Mouse (Mus musculus) gastrocnemius, adult 2 months (tissue): Measurements from ENCODE around the gene Rtp4. TPM values are rescaled to one million over a fixed set of nuclear protein-coding genes. Genes with fewer than 3 reads are reported as not detected.

ENCODE experiments used
- DNase-seq: peaks from one replicate; pipeline ENCODE4 v3.0.0; 2022
- H3K27ac ChIP-seq: fragments of 200-600 bp; 2 replicates; pipeline ENCODE4 v1.8.1; 2022; ENCODE audit warnings: mild to moderate bottlenecking
- H3K4me3 ChIP-seq: fragments of 200-600 bp; 2 replicates; pipeline ENCODE4 v1.8.1; 2022; ENCODE audit warnings: mild to moderate bottlenecking, moderate library complexity
- CTCF ChIP-seq: fragments of 200-600 bp; IDR thresholded peaks from 2 replicates; pipeline ENCODE4 v1.8.1; 2022; ENCODE audit warnings: antibody characterized with exemption, mild to moderate bottlenecking, moderate library complexity
- intact Hi-C: fragments of 180-260 bp; cut with DNase I; formaldehyde crosslinking; loops from one replicate; pipeline ENCODE4 v1.15.1; 2025
- total RNA-seq, 2 experiments: library from RNA; stranded (reverse); gene quantifications; 2 replicates each; pipeline ENCODE4 v1.2.3; 2021

The Rtp4 gene
- total RNA-seq, 2 experiments from 2014 or later = 0.79 to 1.8 TPM

DNA sequence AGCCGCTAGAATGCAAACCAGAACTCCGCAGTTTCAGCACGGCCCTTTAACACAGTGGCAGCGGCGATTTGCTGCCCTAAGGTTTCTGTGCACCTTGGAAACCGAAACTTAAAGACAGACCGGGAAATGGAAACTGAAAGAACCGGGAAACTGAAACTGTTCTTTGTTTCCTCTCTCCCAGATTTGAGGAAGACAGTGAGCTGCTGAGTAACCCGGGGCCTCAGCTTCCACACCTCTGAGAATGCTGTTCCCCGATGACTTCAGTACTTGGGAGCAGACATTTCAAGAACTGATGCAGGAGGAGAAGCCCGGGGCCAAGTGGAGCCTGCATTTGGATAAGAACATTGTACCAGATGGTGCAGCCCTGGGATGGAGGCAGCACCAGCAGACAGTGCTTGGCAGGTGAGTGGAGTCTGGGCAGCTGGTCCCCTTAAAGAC is 89.7 kb downstream of the Rtp4 start:
- intact Hi-C loops = no loop called here
- TF ChIP-seq CTCF = no peak
- Histone ChIP-seq H3K4me3 (peak overlapping the region; percentile 72), H3K27ac (peak overlapping the region; percentile 82)
- DNase-seq = peak; percentile 28

DNA sequence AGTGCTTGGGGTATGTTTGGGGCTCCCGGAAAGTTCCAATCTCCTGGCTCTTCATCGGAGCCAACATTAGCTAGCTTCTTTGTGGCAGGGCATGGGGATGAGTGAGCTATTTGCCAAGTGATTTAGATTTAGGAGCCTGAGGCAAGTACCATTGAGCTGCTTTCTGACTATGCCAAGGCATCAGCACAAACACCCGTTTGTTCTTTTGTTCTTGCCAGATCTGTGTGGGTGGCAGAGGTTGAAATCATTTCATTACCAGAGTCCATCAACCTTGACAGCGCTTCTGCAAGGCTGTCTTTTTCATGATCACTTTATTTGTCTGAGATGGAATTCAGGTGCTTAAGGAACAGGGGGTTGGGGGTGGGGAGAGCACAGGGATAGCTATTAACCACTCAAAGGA is 104.1 kb downstream of the Rtp4 start:
- intact Hi-C loops = no loop called here
- TF ChIP-seq CTCF = no peak
- H3K27ac ChIP-seq = no peak overlapping the region
- no peak for DNase-seq
- H3K4me3 ChIP-seq = no peak overlapping the region

DNA sequence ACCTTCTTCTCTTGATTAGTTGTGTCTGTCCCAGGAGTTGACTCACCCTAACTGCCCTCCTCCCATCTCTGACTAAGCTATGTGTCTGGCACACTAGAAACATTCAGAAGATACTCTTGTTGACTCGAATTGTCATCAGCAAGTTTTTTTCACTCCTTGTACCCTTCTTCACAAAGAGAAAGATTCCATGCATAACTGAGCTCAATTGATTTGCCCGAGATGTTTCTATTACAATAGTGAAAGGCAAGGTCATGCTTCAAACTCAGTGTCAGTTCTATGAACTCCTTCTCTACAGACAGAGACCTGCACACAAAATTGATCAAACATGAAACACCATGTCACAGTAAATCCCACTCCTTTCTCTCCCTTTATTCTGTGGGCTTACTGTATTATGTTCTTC is 111.4 kb downstream of the Rtp4 start:
- intact Hi-C loops = no loop called here
- DNase-seq = no peak
- TF ChIP-seq CTCF = no peak
- H3K4me3 ChIP-seq = no peak overlapping the region
- no peak overlapping the region for H3K27ac ChIP-seq

DNA sequence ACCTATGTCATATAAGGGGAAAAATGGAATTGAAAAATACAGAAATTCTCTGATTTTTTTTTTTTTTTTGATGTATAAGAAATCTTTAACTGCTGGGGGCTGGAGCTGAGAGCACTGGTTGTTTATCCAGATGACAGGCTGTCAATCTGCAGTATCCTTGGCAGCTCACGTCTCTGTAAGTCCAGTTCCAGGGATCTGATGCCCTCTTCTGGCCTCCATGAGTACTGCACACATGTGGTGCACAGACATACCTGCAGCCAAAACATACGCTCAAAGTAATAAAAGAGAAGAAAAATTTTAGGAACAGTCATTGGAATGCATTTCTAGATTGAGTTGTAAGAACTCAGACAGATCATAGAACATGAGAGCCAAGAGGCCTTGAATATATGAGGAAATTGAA is 112.6 kb downstream of the Rtp4 start:
- no peak for DNase-seq
- Histone ChIP-seq H3K4me3 (no peak overlapping the region), H3K27ac (no peak overlapping the region)
- TF ChIP-seq CTCF = peak; percentile 43; the same call in 1 of the 2 replicates
- intact Hi-C loops = no loop called here

DNA sequence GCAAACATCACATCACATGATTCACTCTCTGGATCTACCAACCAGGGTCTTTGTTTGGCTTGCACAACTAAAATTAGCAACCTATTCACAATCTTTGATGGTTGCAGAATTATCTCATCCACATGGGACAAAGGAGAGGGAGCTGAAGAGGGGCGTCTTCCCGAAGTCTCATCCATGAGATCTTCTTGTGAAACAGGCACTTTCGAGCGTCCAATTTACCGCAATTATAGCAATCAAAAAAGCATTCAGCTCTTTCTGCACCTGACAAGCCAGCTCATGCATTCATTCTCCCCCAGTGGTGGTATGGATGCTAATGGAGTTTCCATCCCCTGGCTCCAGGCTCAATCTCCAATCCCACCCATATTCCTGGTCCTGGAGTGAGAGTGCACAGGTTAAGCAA is 132.9 kb downstream of the Rtp4 start:
- no peak overlapping the region for H3K27ac ChIP-seq
- no peak overlapping the region for H3K4me3 ChIP-seq
- TF ChIP-seq CTCF = no peak
- DNase-seq = no peak
- intact Hi-C loops = no loop called here

DNA sequence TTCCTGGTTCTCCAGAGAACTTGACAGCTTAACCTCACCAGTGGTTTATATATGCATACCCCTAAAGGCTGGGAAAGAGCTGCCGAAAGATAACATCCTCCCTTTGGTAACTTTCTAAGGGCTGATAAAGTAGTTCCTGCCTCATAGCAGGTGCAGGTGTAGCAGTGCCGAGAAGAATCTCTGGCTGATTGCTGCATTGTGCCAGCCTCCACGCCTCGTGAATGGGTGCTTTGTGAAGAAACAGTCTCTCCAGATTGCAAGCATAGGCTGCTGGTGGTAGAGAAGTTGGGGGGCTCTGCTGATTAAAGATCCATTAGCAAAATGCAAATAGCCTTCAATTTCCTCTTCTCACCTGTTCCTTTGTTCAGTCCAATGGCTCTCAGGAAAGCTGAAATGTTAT is 133.4 kb downstream of the Rtp4 start:
- no peak overlapping the region for H3K27ac ChIP-seq
- no peak for DNase-seq
- intact Hi-C loops = no loop called here
- no peak overlapping the region for H3K4me3 ChIP-seq
- TF ChIP-seq CTCF = no peak

DNA sequence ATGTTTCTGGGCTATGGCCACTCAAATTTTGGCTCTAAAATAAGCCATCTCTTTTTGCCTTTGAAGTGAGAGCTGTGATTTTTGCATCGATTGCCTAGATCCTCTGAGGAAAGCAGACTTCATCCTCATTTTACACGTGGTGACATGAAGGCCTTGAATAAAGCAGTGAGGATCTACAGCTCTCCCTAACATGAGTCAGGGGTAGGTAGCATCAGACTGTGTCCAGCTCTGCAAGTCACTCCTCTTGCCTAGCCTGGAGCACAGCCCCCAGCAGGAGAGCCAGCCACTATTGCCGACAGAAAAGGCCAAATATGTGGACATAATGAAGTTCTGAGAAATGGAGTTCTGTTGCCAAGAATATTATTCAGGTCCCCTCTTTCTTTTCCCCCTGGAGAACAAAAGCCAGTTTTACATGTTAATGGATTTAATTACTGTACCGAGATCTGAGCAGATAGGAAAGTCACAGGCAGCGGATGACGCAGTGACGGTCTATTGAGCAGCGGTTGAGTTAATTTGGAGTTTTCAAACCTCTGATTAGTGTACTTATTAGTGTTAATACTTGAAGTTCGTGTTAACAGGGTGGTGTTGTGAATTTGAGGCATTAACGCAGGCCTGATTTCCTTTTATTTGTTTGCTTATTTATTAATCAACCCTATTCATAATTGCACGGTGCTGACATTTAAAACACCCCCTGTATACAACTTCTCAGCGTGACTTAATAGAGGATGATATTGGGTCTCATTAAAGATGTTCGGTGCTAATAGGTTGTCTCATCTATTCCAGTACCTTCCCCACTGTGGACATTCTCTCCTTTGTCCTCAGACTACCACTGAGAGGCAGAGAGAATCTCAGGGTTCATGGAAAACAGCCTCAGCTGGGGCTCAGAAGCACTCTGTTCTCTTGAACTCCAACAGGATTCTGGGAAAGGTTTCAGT is 139.8 kb downstream of the Rtp4 start:
- no peak overlapping the region for H3K4me3 ChIP-seq
- no peak overlapping the region for H3K27ac ChIP-seq
- intact Hi-C loops = no loop called here
- no peak for TF ChIP-seq CTCF
- no peak for DNase-seq

Other genes starting within 250 kb of the Rtp4 start
- not detected for gene Rtp1, start 91.2 kb upstream of the Rtp4 start, total RNA-seq
- gene Masp1, start 524 bp downstream of the Rtp4 start, total RNA-seq = 10 to 100 TPM in 1 of 2 experiments, 1 to 10 TPM in 1; 7.7 to 18.7 TPM